Mouse (Mus musculus): Measurements from ENCODE around the gene Fbxo44. TPM values are rescaled to one million over a fixed set of nuclear protein-coding genes. Genes with fewer than 3 reads are reported as not detected.

Fbxo44 gene
- total and polyA plus RNA-seq, 3 experiments, result 2.3 to 6.2 TPM; not detected in 1

GRCm38 (mm10) chr4:148154006-148154405 is 6.3 kb downstream of the Fbxo44 start:
- Histone ChIP-seq H3K27ac (ENCODE audit: control insufficient read depth, low read depth, low read length) (no peak overlapping the region), H3K27me3 (ENCODE audit: control insufficient read depth in 1 of 2, insufficient read depth in 2 of 2, low read length in 2 of 2) (no peaks in the 10 kb centered on the region), H3K9ac (ENCODE audit: control insufficient read depth, low read depth, low read length, poor library complexity, severe bottlenecking) (no peak overlapping the region), H3K4me3 (ENCODE audit: control insufficient read depth in 1 of 2, insufficient read depth in 1 of 2, low read depth in 2 of 2, low read length in 2 of 2) (no peak overlapping the region), H3K4me1 (ENCODE audit: control insufficient read depth in 1 of 2, insufficient read depth in 2 of 2, low read length in 2 of 2) (peaks cover 1 to 5% of the 10 kb centered on the region in 2 experiments; a peak in 2 of 4 replicates), H3K79me2 (ENCODE audit: control insufficient read depth, insufficient read depth, low read length, poor library complexity) (no peaks in the 10 kb centered on the region; the same call in 1 of the 2 replicates), H3K36me3 (ENCODE audit: control insufficient read depth in 1 of 2, insufficient read depth in 2 of 2, low read length in 2 of 2) (no peaks in the 10 kb centered on the region; a peak in 1 of 4 replicates), H3K9me3 (replicated peaks; ENCODE audit: insufficient read depth, low read length) (no peaks in the 10 kb centered on the region)
- TF ChIP-seq MAFK (IDR thresholded peaks at IDR 0.05; ENCODE audit: borderline replicate concordance, low read depth, low read length) (no peak), CHD2 (IDR thresholded peaks at IDR 0.05; ENCODE audit: low read length) (no peak), USF1 (IDR thresholded peaks at IDR 0.05; ENCODE audit: low read depth, low read length) (no peak), NRF1 (IDR thresholded peaks at IDR 0.05; ENCODE audit: insufficient read depth, low read depth, low read length, poor library complexity, severe bottlenecking) (no peak), MEF2A (IDR thresholded peaks at IDR 0.05; ENCODE audit: extremely low read depth, insufficient replicate concordance, low read depth, low read length, poor library complexity, severe bottlenecking) (no peak)
- DNase-seq (ENCODE audit: low read depth, low spot score), result no peak

- H3K79me2 ChIP-seq (ENCODE audit: control insufficient read depth, insufficient read depth, low read length, poor library complexity), result no peaks in the 10 kb centered on the region; the same call in 1 of the 2 replicates
- H3K9me3 ChIP-seq (replicated peaks; ENCODE audit: insufficient read depth, low read length), result no peaks in the 10 kb centered on the region
- H3K9ac ChIP-seq (ENCODE audit: control insufficient read depth, low read depth, low read length, poor library complexity, severe bottlenecking), result no peak overlapping the region
- TF ChIP-seq MAFK (IDR thresholded peaks at IDR 0.05; ENCODE audit: borderline replicate concordance, low read depth, low read length) (no peak), SMC3 (IDR thresholded peaks at IDR 0.05; ENCODE audit: low read depth, low read length) (no peak), JUND (IDR thresholded peaks at IDR 0.05; ENCODE audit: low read depth, low read length) (no peak), ETS1 (IDR thresholded peaks at IDR 0.05; ENCODE audit: low read depth, low read length) (no peak), TBP (IDR thresholded peaks at IDR 0.05; ENCODE audit: low read depth, low read length) (no peak), POLR2A (IDR thresholded peaks at IDR 0.05; ENCODE audit: control insufficient read depth in 1 of 2, insufficient read depth in 1 of 2, low read depth in 1 of 2, low read length in 2 of 2, poor library complexity in 1 of 2) (no peak), MYB (IDR thresholded peaks at IDR 0.05; ENCODE audit: low read depth, low read length) (no peak), GATA1 (IDR thresholded peaks at IDR 0.05; ENCODE audit: low read depth, low read length) (no peak), EP300 (IDR thresholded peaks at IDR 0.05; ENCODE audit: low read depth in 1 of 2, low read length in 2 of 2) (no peak), USF2 (IDR thresholded peaks at IDR 0.05; ENCODE audit: borderline replicate concordance in 1 of 2, insufficient read depth in 1 of 2, low read depth in 1 of 2, low read length in 2 of 2) (no peak), ELF1 (IDR thresholded peaks at IDR 0.05; ENCODE audit: low read depth, low read length) (no peak), POLR2AphosphoS2 (IDR thresholded peaks at IDR 0.05; ENCODE audit: low read length) (no peak), USF1 (IDR thresholded peaks at IDR 0.05; ENCODE audit: low read depth, low read length) (no peak), NRF1 (IDR thresholded peaks at IDR 0.05; ENCODE audit: insufficient read depth, low read depth, low read length, poor library complexity, severe bottlenecking) (no peak), CTCF (IDR thresholded peaks at IDR 0.05 in 2 of 3, conservative IDR thresholded peaks at IDR 0.05 in 1 of 3; ENCODE audit: control insufficient read depth in 1 of 3, insufficient read depth in 1 of 3, low read depth in 2 of 3, low read length in 3 of 3, poor library complexity in 1 of 3, severe bottlenecking in 1 of 3) (no peak), KAT2A (conservative IDR thresholded peaks at IDR 0.05; ENCODE audit: low read depth, low read length) (no peak)
- H3K4me1 ChIP-seq (ENCODE audit: control insufficient read depth in 1 of 2, insufficient read depth in 2 of 2, low read length in 2 of 2), result peaks cover 0 to 5% of the 10 kb centered on the region in 2 experiments; a peak in 1 of 4 replicates
- DNase-seq (ENCODE audit: low read depth, low spot score), result no peak
- H3K27me3 ChIP-seq (ENCODE audit: control insufficient read depth in 1 of 2, insufficient read depth in 2 of 2, low read length in 2 of 2), result no peaks in the 10 kb centered on the region
- no peaks in the 10 kb centered on the region; a peak in 1 of 4 replicates for H3K36me3 ChIP-seq (ENCODE audit: control insufficient read depth in 1 of 2, insufficient read depth in 2 of 2, low read length in 2 of 2)
- no peak overlapping the region for H3K27ac ChIP-seq (ENCODE audit: control insufficient read depth, low read depth, low read length)
- H3K4me3 ChIP-seq (ENCODE audit: control insufficient read depth in 1 of 2, insufficient read depth in 1 of 2, low read depth in 2 of 2, low read length in 2 of 2), result no peak overlapping the region
These were observed 7.7 kb downstream of the Fbxo44 start for GRCm38 (mm10) chr4:148152547-148152946.
